Mouse (Mus musculus) spleen, embryonic (tissue): ENCODE measurements around the gene Mns1.

Source experiments
- CTCF ChIA-PET: fragments of 350-600 bp; sonication (Branson Sonifier 250); formaldehyde crosslinking; loops from one replicate; lab custom pipeline; 2022; lab: Charles Lee

Gene Mns1

DNA sequence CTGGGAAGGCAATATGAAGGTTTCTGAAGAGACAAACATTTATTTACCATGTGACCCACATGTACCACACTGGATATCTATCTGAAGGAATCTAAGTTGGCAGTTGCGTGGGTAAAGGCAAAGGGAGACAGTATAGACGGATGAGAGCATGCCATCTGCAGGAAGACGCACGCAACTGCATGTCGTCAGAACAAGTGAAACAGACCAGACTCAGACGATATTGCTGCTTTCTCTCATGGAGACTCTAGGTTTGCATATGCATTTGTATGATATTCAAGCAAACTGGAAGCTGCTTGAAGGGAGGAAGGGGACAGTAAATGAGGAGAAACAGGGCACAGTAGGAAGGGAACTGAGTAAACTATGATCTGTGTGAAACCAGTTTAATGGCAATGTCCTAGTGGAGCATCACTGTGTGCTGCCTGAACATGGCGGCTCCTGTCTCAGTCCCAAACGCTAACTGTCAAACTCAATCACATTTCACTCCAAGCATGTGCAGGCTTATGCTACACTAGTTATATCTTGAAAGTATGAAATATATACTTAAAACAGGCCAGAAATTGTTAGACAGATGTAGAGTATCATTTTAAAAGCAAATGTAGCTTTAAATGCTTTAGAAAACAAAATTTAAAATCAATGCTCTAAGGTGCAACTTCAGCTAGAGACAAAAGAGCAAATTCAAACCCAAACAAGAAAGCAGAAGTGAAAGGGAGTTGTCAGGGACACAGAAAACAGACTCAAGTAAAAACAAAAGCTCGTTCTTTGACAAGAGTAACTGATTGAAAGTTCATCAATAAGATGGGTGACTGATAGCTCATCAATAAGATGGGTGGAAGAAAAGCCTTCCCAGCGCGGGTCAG is 30.0 kb downstream of the Mns1 start:
- CTCF ChIA-PET: interaction anchor here (0.6 to 1.2 kb wide), 3 partner anchors 19 to 561 kb away, joined by 4 to 8 read pairs (median 4); no protein-coding TSS in a partner anchor

DNA sequence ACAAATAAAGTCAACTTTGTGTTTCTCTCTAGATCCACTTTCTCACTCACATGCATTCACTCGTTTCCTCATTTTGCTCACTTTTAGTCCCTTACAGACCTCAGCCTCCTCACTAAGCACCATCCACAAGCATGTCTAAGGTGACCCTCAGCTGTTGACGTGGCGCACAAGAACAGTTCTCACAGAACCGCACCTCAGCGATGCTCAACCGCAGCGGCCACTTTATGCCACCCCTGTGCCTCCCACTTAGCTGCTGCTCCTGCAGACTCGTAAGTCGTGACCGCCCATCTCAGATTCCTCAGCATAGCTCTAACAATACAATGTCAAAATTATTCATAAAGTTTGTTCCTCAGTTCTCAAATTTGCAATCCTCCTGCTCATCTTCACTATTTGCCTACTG is 30.8 kb downstream of the Mns1 start:
- CTCF ChIA-PET: interaction anchor here (1.2 kb wide), 1 partner anchor 20 kb away, joined by 4 read pairs; no protein-coding TSS in a partner anchor

DNA sequence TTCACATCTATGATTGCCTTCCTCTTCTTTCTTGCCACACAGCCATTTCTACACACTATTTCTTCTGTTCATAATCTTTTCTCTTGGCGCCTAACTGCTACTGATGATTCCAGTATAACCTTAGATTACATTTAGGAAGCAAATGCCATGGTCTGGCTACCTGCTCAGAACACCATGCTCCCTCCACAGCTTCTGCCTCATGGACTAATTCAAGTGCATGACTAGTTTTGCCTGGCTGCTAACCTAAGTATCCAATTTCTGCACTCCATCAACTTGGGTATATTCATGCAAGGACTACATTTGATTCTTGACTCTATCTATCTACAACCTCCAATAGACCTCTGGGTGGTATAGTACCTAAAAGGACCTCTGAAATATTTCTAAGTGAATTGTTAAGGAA is 32.0 kb downstream of the Mns1 start:
- CTCF ChIA-PET: no interaction called here

DNA sequence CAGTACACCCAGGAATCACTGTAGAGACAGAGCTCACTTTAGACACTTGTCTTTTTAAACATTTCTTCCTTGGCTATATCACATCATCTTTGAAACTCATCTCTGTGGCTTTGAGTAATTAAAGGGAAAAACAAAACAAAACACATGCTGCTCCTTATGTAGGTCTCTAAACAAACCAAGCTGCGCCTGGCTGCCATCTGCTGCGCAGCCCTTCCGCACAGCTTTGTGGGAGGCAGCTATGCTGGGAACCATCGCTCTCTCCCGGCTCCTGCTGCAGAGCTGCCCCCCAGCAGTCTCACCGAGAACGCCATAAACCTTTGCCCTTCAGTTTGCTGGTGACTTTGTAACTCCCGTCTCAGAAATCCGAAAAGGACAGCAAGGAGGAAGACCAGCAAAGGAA is 37.7 kb downstream of the Mns1 start:
- CTCF ChIA-PET: no interaction called here

DNA sequence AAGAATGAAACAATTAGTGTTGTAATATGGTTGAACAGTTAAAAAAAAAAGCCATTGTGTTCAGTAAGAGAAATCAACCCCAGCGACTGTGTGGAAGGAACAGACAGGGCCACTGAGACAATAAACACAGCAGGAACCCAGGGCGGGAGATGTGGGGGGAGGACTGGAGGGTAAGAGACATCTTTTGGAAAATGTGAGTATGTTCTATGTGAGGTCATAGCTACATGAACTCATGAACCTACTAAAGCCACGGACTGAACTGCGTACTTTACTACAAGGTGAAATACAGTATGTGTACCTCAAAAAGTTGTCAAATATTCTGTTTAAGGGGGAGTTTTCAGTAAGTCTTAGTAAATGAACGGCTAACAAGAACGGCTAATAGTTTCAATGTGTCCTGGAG is 39.5 kb downstream of the Mns1 start:
- CTCF ChIA-PET: no interaction called here

DNA sequence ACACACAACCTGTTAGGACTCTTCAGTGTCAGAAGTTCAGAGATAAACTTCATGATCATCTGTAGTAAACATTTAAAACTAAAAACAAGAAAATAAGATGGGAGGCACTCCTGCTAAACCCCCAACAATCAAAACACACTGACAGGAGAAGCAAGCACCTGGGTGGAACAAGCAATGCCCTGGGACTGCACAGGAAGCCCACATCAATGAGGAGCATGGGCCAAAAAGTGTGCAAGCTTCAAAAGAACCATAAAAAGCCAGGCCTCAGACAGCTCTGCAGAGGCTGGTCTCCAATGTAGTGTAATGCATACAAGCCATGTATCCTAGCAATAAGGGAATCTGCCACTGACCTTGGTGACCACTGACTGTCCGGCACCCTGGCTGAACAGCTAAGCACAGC is 41.5 kb downstream of the Mns1 start:
- CTCF ChIA-PET: interaction anchor here (0.5 kb wide), 1 partner anchor 13 kb away, joined by 5 read pairs; no protein-coding TSS in a partner anchor

DNA sequence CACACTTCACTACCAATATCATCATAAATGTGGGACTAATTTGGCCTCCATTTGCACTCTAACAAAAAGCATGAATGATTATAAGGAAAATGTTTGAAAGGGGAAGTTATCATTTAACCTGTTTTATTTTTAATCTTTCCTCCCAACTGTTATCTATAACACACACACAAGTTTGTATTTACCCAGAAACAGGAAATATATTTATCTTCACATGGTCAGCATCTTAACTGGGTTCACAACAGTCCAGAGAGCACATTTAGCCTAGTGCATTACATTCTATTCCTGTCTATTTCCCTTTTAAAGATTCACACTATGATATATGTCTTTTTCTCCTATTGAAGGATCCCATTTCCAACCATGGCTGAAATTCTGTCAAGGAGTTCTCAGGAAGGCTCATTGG is 50.7 kb downstream of the Mns1 start:
- CTCF ChIA-PET: no interaction called here

DNA sequence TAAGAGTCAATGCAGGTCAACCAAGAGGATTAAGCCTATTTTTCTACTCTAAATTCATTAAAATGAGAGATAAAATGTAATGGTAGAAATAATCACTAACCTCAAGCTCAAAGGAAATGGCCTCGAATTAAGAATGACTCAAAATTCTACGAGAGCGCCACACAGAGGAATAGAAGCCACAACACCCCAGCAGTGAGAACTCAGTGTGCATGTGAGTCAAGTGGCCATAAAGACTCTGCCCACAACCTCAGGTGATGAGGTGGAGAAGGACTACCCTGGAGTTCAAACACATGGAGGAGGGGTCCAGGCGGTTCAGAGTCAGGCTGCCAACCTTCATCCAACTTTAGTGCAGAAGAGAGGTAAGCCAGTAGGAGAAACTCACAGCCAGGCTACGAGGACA is 51.3 kb downstream of the Mns1 start:
- CTCF ChIA-PET: no interaction called here

DNA sequence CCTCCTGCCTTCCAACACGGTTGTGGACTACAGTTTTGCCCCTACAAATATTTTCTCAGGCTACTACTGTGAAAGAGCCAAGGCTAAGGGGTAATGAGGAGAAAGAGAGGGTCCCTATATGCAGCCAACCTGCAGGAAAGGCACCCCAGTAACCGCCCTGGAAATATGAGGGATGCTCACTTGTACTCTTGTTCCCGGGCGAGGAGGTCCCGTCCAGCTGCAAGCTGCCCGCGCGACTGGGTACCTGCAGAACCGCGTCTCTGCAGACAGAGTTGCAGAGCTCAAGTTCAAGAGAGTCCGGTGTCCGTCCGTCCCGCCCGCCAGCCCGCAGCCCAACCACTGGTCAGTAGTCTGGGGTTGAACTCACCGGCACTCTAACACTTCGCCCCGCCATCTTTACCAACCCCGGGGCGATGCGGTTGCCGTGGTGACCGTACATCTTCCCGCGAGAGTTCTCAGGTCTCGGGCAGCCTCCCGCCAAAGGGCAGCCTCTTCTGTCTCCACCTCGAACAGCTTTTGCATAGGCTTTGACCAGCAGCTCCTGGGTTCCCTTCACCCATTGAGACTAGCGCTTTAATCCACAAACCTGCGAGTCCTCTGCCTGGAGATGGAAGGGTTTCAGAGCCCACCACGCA is 53.9 kb downstream of the Mns1 start:
- CTCF ChIA-PET: no interaction called here

DNA sequence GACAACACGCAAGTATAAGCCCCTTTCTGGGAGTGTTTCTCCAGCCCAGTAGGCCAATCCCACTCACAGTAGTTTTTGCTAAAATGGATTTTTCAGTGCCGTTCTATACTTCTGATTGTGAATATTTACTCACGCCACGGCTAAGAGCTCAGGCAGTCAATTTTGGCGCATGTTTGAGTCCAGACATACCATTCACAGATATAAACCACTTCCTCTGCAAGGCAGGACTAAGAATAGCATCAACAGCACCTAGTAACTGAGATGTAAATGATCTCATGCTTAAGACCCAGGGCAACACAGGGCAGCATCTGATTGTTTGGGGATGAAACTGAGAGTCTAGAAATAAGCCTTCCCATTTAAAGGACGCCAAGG is 54.4 kb downstream of the Mns1 start, which contains the start of gene Tex9:
TSS of gene Tex9 (minus strand) at position 19 of the 372 bp plus-strand sequence.
- CTCF ChIA-PET: no interaction called here

DNA sequence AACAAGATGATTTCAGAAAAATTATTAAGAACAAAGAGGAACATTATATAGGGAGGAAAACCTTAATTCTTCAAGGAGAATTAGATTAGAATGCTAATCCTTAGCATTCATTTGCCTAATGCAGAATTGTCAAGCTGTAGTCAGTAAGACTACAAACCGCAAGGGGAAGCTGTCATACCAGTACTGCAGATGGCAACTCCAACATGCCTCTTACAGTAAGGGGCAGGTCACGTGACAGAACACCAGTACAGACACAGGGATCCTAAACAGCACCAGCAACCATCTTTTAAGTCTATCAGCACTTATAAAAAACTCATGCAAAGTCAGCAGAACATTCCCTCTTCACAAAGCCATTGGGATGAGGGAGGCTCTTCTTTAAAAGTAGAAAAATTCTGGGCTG is 55.7 kb downstream of the Mns1 start:
- CTCF ChIA-PET: no interaction called here

DNA sequence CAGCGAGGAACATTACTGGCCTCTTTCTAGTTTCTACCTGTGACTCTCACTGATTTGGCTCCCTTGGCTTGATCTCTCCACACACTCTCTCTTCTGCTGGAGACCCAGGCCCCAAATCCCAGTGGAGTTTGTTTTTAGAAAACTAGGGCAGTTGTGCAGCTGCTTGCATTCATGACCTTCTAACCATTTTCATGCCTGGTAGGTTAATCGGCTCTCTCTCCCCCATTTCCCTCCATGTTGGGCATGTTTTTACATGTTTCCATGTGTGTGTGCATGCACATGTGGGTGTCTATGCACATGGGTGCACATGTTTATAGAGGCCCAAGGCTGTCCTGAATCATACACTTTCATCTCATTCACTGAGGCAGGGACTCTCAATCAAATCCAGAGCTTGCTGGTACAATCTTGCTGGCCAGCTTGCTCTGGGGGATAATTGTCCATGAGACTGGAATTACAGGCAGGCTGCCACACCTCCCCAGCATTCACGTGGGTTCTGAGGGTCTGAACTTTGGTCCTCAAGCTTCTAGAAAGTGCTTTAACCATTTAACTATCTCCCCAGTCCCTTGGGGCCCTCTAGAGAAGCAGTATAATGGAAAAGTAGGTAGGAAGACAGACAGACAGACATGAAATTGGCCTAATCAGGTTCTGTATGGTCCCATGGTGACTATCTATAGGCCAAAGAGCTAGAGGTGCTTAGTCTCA is 56.3 kb downstream of the Mns1 start:
- CTCF ChIA-PET: interaction anchor here (0.6 kb wide), 1 partner anchor 28 kb away, joined by 4 read pairs; no protein-coding TSS in a partner anchor

DNA sequence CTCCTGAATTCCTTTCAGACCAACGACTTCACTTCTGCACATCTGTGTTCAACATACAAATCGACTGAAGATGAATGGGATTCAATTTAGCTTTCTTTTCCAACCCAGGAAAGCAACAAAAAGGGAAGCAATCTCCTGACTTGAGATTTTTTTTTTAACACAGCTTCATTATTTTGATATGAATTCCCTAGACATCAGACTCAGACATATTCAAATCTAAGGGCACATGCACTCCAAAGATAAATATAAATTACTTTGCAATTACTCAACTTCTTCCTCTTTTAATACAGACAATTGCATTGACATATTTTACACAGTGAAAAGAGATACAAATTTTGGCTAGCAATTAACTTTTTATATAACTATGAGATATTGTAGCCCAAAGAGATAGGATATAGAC is 58.9 kb downstream of the Mns1 start:
- CTCF ChIA-PET: no interaction called here

DNA sequence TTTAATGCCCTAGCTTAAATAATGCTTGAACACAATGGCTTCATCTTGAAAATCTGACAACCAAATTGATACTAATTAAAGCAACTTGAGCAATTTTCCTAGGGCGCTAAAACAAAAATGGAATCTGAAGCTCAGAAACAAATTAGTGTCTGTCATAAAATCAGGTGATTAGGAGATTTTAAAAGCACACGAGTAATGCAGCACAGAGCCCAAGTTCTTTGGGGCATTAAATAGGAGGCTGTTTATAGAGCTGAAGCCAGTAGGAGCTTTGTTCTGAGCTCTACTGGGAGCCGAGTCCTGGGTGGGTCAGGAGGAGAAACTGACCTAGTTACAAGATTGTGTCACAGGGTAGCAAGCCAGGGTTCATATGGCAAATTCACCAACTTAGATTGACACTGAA is 59.4 kb downstream of the Mns1 start:
- CTCF ChIA-PET: no interaction called here
